Mouse (Mus musculus) stomach, embryonic 15.5 days (tissue): ENCODE data around the gene Gm49661. TPM values are rescaled to one million over a fixed set of nuclear protein-coding genes. Genes with fewer than 3 reads are reported as not detected.

Experiments used
- ATAC-seq: fragments of 200-750 bp; cut with Nextera tagmentation; 2 replicates; pipeline ENCODE4 v1.8.0; 2017; ENCODE audit warnings: low read depth, moderate number of reproducible peaks, moderate TSS enrichment; ENCODE audit not compliant: insufficient read depth, low FRiP score
- H3K27ac ChIP-seq: fragments of 300-500 bp; sonication (generic); 2 replicates; pipeline ENCODE4 v1.5.1; 2015; ENCODE audit warnings: mild to moderate bottlenecking, inconsistent platforms
- H3K27me3 ChIP-seq: fragments of 300-500 bp; sonication (generic); replicated peaks from 2 replicates; pipeline ENCODE4 v1.6.1; 2015; ENCODE audit warnings: inconsistent platforms
- H3K36me3 ChIP-seq: fragments of 300-500 bp; sonication (generic); 2 replicates; pipeline ENCODE4 v1.6.1; 2015; ENCODE audit warnings: inconsistent platforms
- H3K4me1 ChIP-seq: fragments of 300-500 bp; sonication (generic); 2 replicates; pipeline ENCODE4 v1.6.1; 2015; ENCODE audit warnings: inconsistent platforms
- H3K4me2 ChIP-seq: fragments of 300-500 bp; sonication (generic); 2 replicates; pipeline ENCODE4 v1.6.1; 2015; ENCODE audit warnings: mild to moderate bottlenecking, inconsistent platforms
- H3K4me3 ChIP-seq: fragments of 300-500 bp; sonication (generic); replicated peaks from 2 replicates; pipeline ENCODE4 v1.5.1; 2015; ENCODE audit warnings: inconsistent platforms
- H3K9ac ChIP-seq: fragments of 300-500 bp; sonication (generic); 2 replicates; pipeline ENCODE4 v1.6.1; 2015; ENCODE audit warnings: inconsistent platforms
- H3K9me3 ChIP-seq: fragments of 300-500 bp; sonication (generic); 2 replicates; pipeline ENCODE4 v1.6.1; 2016; ENCODE audit warnings: inconsistent platforms
- WGBS: fragments of 180-500 bp; shearing (Covaris S2); methylation state at CpG from one replicate; pipeline ENCODE4 v1.1.7; 2015; 5-methylcytosine and 5-hydroxymethylcytosine counted together
- polyA plus RNA-seq: library from polyadenylated mRNA; unstranded; fragments of >200 nt; fragmentation: Nextera tagmentation; extraction: Ambion mirVana; gene quantifications from 2 replicates; pipeline ENCODE4 v1.2.1, GENCODE M21; 2015

The Gm49661 gene
- polyA plus RNA-seq, 1 experiment from 2014 or later = not detected

DNA sequence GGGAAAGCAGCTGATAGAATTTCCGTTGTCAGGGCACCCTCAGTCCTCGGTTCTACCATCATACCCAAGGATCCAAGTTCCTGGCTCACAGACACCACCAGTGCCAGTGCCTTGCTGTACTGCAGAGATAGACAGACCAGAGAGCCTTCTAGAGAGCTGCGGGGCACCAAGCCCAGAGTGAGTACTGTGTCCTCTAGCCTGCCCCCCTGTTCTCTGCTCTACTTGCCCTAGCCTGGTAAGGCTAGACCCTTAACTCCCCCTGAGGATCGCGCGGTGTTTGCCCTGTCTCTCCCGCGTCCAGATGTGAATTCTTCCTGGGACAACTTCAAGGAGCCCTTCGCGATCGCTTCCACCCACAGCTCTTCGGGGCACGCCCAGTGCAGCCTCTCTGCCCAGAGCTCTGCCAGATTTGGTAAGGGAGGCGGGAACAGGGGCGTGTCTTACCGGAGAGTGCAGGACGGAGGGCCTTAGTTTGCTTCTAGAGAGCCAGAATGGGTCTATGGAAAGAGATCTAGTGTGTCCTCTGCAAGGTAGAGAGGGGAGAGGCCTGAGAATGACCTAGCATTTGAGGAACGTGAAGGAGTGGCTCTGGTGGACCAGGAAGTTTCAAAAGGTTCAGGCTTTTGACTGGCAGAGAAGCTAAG lies 16.5 kb downstream of the Gm49661 start:
- ATAC-seq = peak; percentile 75

DNA sequence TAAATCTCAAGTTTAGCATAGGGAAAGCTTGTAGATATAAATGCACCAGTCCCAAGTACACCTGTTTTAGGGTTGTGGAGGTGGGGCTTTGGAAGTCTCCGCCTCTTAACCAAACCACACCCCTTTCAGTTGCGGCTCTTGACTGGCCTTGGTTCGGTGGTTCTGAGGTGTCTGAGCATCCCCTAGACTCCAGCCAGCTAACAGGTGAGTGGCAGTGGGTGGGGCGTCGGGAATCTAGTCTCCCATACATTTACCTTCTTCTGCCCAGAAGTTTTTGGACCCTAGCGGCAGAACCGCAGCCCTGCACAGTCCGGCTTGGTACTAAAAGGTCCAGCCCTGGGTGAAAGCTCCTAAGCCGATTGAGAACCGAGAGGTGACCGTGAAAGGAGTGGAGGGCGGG lies 19.5 kb downstream of the Gm49661 start:
- H3K27me3 ChIP-seq = peaks cover 48% of the 10 kb centered on the region

More for the DNA sequence above, 16.5 kb downstream of the Gm49661 start:
- H3K36me3 ChIP-seq = peaks cover 5% of the 10 kb centered on the region; the same call in 1 of the 2 replicates
- H3K9me3 ChIP-seq = no peaks in the 10 kb centered on the region
- no peak overlapping the region for H3K27ac ChIP-seq
- peak overlapping the region; percentile 29 for H3K4me2 ChIP-seq
- H3K4me3 ChIP-seq = no peak overlapping the region
- H3K9ac ChIP-seq = no peak overlapping the region
- WGBS = 7% methylated on average over 18 of the region's 18 CpGs
- peaks cover 21% of the 10 kb centered on the region for H3K27me3 ChIP-seq
- H3K4me1 ChIP-seq = no peaks in the 10 kb centered on the region

DNA sequence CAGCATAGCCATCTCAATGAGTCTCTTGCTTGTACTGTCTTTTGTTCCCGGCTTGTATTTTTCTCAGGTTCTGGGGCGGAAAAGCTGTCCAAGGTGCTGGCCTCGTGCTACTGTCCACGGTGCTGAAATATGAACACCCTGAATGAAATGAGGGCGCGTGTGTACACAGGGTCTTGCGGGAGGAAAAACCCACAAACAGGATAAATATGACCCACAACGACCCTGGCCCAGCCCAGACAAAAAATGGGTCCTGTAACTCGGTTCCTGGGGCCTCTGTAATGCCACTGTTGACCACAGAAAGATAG lies 22.0 kb downstream of the Gm49661 start:
- Histone ChIP-seq H3K9me3 (no peaks in the 10 kb centered on the region), H3K9ac (no peak overlapping the region), H3K4me3 (no peak overlapping the region), H3K27me3 (peaks cover 61% of the 10 kb centered on the region), H3K4me1 (peaks cover 22% of the 10 kb centered on the region), H3K27ac (no peak overlapping the region), H3K4me2 (no peak overlapping the region), H3K36me3 (no peaks in the 10 kb centered on the region)
- 11% methylated on average over 9 of the region's 9 CpGs for WGBS
- no peak for ATAC-seq

More for the DNA sequence above, 19.5 kb downstream of the Gm49661 start:
- ATAC-seq = no peak
- Histone ChIP-seq H3K9ac (no peak overlapping the region), H3K4me3 (no peak overlapping the region), H3K4me2 (no peak overlapping the region), H3K4me1 (peaks cover 18% of the 10 kb centered on the region), H3K9me3 (no peaks in the 10 kb centered on the region), H3K36me3 (no peaks in the 10 kb centered on the region), H3K27ac (no peak overlapping the region)
- WGBS = 22% methylated on average over 12 of the region's 12 CpGs

DNA sequence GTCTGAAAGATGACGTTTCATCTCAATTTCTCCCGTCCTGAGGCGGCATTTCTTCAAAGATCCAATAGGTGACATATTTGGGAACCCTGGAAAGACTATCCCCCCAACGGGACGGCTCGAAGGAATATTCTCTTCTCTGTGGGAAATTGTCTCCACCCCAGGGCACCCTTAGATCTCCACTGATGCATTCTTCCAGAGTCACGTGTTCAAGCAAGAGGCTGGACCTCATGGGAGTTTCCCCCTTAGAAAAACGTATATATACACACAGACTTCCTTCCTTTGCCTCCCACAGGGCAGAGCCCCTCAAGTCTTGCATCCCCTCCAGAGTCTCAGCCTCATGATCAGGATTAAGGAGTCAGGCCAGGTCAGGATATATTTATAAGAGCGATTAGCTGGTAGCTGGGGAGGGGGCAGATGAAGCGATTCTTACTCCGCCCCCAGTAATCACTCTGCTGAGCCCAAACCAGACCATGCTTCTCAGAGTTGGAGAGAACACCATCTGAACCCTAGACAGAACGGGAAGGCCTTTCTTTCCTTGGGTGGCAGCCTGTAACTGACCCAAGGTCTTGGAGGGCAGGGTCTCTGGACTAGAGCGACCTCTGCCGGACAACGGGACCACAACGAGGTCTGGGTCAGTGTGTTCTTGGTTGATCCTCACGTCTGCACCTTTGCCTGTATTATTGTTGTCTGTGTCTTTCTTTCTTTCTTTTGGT lies 22.5 kb downstream of the Gm49661 start, which contains the start of gene Rtbdn:
TSS of gene Rtbdn (plus strand) at position 464 of the 713 bp plus-strand sequence.
- ATAC-seq = no peak
- Histone ChIP-seq H3K4me2 (peak within 1 kb of the TSS; percentile 82), H3K9ac (no peak within 1 kb of the TSS), H3K9me3 (no peaks in the 10 kb centered on the region), H3K27ac (no peak within 1 kb of the TSS), H3K27me3 (peaks cover 61% of the 10 kb centered on the region), H3K36me3 (no peaks in the 10 kb centered on the region), H3K4me3 (peak within 1 kb of the TSS; percentile 42), H3K4me1 (peaks cover 22% of the 10 kb centered on the region)
- 10% methylated on average over 17 of the region's 17 CpGs for WGBS

DNA sequence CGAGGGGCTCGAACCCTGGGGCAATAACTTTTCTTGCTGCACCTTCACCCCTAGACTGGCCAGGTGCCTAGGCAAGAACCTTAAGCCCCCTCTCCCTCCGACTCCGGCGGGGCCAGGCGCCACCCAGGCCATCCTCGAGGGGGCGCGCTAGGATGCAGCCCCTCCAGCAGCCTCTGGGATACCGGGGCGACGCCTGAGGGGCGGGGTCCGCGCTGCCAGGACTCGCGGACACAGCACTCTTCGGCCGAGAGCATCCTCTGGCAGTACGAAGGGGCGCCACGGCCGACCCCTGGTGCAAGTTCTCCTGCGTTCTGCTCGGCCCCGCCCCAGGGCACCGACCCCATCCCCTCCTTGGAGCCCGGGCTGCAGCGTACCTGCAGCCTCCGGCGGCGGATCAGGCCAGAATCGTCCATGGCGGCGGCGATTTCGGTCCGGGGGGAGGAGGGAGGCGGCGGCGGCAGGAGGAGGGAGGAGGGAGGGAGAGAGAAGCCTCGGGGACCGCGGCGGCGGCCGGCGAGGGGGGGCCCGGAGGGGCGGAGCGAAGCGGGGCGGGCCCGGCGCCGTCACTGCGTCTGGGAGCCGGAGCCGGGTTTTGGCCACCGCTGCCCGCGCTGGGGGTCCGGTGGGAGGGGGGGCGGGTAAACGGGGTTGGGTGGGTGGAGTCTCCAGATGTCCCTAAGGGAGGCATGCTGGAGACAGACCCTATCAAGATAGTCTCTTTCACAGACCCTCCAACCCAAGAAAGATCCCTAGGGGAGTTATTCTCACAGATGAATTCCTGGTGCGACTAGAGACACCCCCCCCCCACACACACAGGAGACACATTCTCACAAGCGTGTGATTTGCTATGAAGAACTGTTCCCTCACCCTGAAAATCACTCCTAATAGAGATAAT lies 23.4 kb downstream of the Gm49661 start:
- Histone ChIP-seq H3K9me3 (no peaks in the 10 kb centered on the region), H3K4me3 (peak overlapping the region; percentile 42), H3K4me1 (peaks cover 22% of the 10 kb centered on the region), H3K36me3 (no peaks in the 10 kb centered on the region), H3K4me2 (peak overlapping the region; percentile 82), H3K27ac (no peak overlapping the region), H3K27me3 (peaks cover 57% of the 10 kb centered on the region), H3K9ac (no peak overlapping the region)
- under 1% methylated on average over 54 of the region's 67 CpGs for WGBS
- ATAC-seq = no peak; the same call in 1 of the 2 replicates

DNA sequence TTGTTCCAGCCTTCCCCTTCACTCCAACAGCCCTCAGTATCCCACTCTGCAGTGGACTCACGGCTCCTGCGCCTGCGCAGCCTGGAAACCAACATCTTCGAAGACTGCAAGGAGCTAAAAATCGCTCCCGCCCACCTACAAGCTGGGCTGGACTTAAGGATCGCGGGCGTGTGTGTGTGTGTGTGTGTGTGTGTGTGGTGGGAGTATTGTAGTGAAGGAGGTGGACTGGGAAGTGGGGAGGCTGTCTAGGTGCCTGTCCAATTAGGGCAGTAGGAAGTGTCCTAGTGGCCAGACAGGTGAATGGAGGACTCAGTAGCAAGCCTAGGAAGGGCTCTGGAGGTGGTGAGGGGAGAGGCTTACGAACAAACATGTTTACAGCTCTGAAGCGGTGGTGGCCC lies 24.0 kb downstream of the Gm49661 start:
- H3K4me3 ChIP-seq = peak overlapping the region; percentile 42; the same call in 1 of the 2 replicates
- H3K4me2 ChIP-seq = peak overlapping the region; percentile 82
- WGBS = 4% methylated on average over 11 of the region's 11 CpGs
- ATAC-seq = no peak
- H3K27me3 ChIP-seq = peaks cover 54% of the 10 kb centered on the region
- peaks cover 22% of the 10 kb centered on the region for H3K4me1 ChIP-seq
- H3K27ac ChIP-seq = no peak overlapping the region
- H3K9me3 ChIP-seq = no peaks in the 10 kb centered on the region
- no peak overlapping the region for H3K9ac ChIP-seq
- no peaks in the 10 kb centered on the region for H3K36me3 ChIP-seq

DNA sequence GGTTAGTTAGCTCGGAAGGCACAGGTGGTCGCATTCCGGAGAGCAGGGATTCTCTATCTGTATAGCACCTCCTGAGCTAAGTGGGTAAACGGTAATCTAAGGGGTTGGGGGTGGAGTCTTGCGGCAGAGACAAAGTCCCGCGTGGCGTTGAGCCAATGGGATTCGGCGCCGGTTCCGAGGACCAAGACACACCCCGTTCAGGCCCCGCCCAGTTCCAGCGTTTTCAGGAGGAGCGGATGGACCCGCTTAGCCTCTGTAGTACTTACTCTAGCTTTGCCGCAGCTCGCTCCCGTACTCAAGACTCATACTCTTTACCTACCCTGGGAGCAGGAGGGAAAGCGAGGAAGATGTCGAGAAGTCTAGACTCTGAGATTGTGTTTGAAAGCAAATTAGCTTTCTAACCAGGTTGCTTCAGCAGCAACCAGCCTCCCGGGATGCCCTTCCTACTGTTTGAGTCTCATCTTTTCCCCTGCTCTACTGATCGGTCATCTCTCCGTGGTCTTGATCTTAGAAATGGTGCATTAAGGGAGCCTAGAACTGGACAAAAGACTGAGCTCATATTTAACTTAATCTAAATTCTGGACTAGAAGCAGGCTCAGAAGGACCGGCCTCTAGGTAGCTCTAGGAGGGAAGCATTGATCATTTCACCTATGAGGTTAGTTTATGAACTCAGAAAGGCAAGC lies 24.6 kb downstream of the Gm49661 start:
- Histone ChIP-seq H3K27me3 (peaks cover 48% of the 10 kb centered on the region), H3K27ac (no peak overlapping the region), H3K4me3 (0 out of 2 replicates have a peak overlapping the region, but pooled peaks have one; percentile 5), H3K4me1 (peaks cover 22% of the 10 kb centered on the region), H3K9ac (no peak overlapping the region), H3K4me2 (peak overlapping the region; percentile 21; the same call in 1 of the 2 replicates), H3K36me3 (no peaks in the 10 kb centered on the region), H3K9me3 (no peaks in the 10 kb centered on the region)
- peak; percentile 58 for ATAC-seq
- WGBS = 3% methylated on average over 26 of the region's 26 CpGs

DNA sequence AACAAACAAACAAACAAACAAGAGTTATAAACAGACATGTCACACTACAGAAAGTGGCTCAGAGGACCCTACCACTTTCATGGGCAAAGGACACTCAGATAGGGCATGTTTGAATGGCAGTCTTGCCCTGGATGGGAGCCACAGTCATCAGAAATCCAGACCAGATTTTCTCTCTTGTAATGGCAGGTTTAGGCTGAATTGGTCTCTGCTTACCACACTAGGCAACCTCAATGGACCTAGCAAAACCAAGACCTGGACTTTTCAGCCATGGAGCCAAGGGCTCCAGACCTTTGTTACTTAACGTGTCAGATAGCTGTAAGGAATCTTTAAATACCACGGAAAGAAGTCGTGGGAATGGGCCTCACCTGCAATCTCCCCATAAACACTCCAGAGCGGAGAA lies 25.5 kb downstream of the Gm49661 start:
- ATAC-seq = no peak

DNA sequence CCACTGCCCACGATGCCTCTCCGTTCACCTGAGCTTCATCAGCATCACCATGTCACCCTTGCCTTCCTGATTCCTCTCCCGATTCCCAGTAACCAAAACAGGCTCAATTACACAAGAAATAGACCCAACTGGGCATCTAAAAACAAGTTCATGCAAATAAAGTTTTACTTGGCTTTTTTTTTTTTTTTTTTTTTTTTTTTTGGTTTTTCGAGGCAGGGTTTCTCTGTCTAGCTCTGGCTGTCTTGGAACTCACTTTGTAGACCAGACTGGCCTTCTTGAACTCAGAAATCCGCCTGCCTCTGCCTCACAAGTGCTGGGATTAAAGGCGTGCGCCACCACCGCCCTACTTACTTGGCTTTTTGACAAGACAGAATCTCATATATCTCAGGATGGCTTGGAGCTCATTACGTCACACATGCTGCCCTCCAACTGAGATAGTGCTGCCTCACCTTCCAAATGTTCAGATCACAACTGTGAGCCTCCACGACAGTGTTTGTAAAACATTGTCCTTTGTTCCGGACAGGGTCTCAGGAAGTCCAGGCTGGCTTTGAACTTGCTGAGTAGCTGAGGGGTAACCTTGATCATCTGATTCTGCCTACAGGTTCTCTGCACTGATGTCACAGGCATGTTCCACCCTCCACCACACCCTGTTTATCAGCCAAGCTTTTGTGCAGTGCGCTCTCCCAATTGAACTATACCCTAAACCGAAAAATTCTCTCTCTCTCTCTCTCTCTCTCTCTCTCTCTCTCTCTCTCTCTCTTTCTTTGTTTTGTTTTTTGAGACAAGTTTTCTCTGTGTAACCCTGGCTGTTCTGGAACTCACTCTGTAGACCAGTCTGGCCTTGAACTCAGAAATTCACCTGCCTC lies 31.4 kb downstream of the Gm49661 start:
- Histone ChIP-seq H3K27me3 (peaks cover 44% of the 10 kb centered on the region), H3K9ac (no peak overlapping the region), H3K9me3 (no peaks in the 10 kb centered on the region), H3K4me3 (peak overlapping the region; percentile 40; the same call in 1 of the 2 replicates), H3K4me1 (peaks cover 12% of the 10 kb centered on the region), H3K27ac (no peak overlapping the region), H3K4me2 (peak overlapping the region; percentile 77), H3K36me3 (no peaks in the 10 kb centered on the region)
- WGBS = 60% methylated on average over 13 of the region's 13 CpGs
- ATAC-seq = no peak

More for the DNA sequence above, 25.5 kb downstream of the Gm49661 start:
- H3K4me1 ChIP-seq = peaks cover 22% of the 10 kb centered on the region
- H3K27me3 ChIP-seq = peaks cover 48% of the 10 kb centered on the region
- H3K9me3 ChIP-seq = no peaks in the 10 kb centered on the region
- no peak overlapping the region for H3K4me2 ChIP-seq
- no peak overlapping the region for H3K4me3 ChIP-seq
- no peaks in the 10 kb centered on the region for H3K36me3 ChIP-seq
- no peak overlapping the region for H3K9ac ChIP-seq
- no peak overlapping the region for H3K27ac ChIP-seq
- whole genome bisulfite sequencing = 20% methylated on average over 4 of the region's 4 CpGs

DNA sequence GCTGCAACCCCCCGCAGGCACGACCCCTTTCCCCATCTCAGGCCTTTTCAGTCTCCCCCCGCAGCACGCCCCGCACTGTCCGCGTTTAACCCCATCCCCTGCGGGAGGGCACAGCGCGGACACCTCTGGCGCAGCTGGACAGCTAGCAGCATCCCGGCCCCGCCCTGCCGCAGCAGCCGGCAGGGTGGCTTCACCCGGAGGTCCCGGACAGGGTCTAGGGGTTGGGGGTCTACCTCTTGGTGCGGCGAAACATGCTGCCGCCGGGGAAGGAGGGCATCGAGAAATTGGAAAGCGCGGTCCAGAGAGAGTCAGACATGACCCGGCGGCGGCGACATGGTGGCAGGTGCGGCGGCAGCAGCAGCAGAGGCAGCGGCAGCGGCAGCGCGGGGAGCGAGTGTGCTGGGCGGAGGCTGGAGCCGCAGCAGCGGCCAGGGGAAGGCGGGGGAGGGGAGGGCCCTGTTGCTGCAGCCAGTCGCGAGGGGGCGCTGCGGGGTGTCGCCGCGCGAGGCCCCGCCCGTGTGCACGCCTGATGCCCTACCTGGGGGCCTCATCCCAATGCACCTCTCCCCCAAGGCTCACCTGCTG lies 32.2 kb downstream of the Gm49661 start, which contains the start of gene Mast1:
TSS of gene Mast1 (minus strand) at position 398 of the 585 bp plus-strand sequence.
- Histone ChIP-seq H3K36me3 (no peaks in the 10 kb centered on the region), H3K4me3 (peak within 1 kb of the TSS; percentile 40), H3K4me2 (peak within 1 kb of the TSS; percentile 77), H3K27me3 (peaks cover 44% of the 10 kb centered on the region), H3K9ac (no peak within 1 kb of the TSS), H3K4me1 (peaks cover 12% of the 10 kb centered on the region), H3K27ac (no peak within 1 kb of the TSS), H3K9me3 (no peaks in the 10 kb centered on the region)
- WGBS = under 1% methylated on average over 49 of the region's 50 CpGs
- ATAC-seq = 0 out of 2 replicates have a peak, but pooled peaks have one; percentile 37
